Mouse (Mus musculus): ENCODE data around the gene Cks1b.

The Cks1b gene

GRCm38 (mm10) chr3:89381233-89381632 is 37.0 kb downstream of the Cks1b start:
- no peak for DNase-seq

GRCm38 (mm10) chr3:89380711-89381110 is 37.5 kb downstream of the Cks1b start:
- no peak for DNase-seq

- DNase-seq = no peak
Measured at GRCm38 (mm10) chr3:89380291-89380690, 37.9 kb downstream of the Cks1b start.

GRCm38 (mm10) chr3:89379388-89380131 is 38.6 kb downstream of the Cks1b start:
- DNase-seq = no peak

- DNase-seq = peak; percentile 75 to 83
Measured at GRCm38 (mm10) chr3:89378394-89379067, 39.7 kb downstream of the Cks1b start.

- DNase-seq = no peak
Measured at GRCm38 (mm10) chr3:89377831-89378230, 40.4 kb downstream of the Cks1b start.

GRCm38 (mm10) chr3:89373581-89374231 is 44.5 kb downstream of the Cks1b start:
- no peak for DNase-seq

GRCm38 (mm10) chr3:89367338-89367737 is 50.8 kb downstream of the Cks1b start:
- no peak for DNase-seq

GRCm38 (mm10) chr3:89365486-89366414 is 52.4 kb downstream of the Cks1b start:
- no peak for DNase-seq
